Mouse (Mus musculus): ENCODE results near the gene Mettl25. TPM values are rescaled to one million over a fixed set of nuclear protein-coding genes. Genes with fewer than 3 reads are reported as not detected.

The Mettl25 gene
- polyA plus RNA-seq, 1 experiment from 2014 or later = 11.2 TPM

DNA sequence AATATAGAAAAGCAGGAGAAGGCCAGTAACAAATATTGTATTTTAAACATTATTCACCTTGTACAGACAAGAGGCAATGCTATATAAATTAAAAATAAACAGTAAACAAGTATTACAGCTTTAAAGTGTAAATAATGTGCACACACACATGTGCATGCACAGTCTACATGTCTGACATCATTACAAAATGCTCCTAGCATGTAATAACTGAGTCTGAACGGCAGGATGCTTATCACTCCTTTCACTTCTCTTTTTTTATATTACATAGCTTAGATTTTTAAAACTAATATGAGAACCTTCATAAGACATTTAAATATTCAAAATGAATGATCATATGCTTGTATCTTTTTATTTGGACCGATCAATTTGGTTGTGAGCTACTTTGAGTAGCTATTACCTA lies 77.2 kb downstream of the Mettl25 start:
- H3K27me3 ChIP-seq (replicated peaks; ENCODE audit: control insufficient read depth, insufficient read depth, low read length) = no peaks in the 10 kb centered on the region
- no peak overlapping the region for H3K9ac ChIP-seq (ENCODE audit: low read depth, low read length)
- no peaks in the 10 kb centered on the region for H3K4me1 ChIP-seq (ENCODE audit: control insufficient read depth, insufficient read depth, low read length)
- no peak overlapping the region for H3K4me3 ChIP-seq (ENCODE audit: low read depth, low read length)
- DNase-seq (ENCODE audit: low spot score) = no peak
- ATAC-seq (ENCODE audit: low read depth) = no peak
- WGBS = 84% methylated on average over 2 of the region's 2 CpGs
- H3K9me3 ChIP-seq (ENCODE audit: control insufficient read depth, low read length) = no peaks in the 10 kb centered on the region
- H3K4me2 ChIP-seq (ENCODE audit: low read depth, low read length) = no peak overlapping the region
- H3K27ac ChIP-seq (replicated peaks; ENCODE audit: low read depth, low read length) = no peak overlapping the region
- no peaks in the 10 kb centered on the region for H3K36me3 ChIP-seq (ENCODE audit: control insufficient read depth, insufficient read depth, low read length)

DNA sequence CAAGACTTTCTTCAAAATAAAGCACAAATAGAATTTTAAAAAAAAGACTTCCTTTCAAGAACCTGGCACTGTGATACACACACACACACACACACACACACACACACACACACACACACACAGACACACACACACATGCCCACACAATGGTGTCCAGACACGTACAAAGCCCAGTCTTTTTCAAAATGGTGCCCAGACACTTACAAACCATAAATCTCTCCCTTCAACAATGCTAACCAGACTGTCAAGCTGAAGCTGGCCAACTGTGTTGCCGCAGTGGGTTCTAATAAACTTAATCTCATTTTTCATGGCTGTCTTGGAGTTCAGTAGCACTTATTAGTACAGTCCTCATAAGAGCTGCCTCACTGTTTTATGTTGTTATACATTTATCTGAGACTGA lies 80.7 kb downstream of the Mettl25 start:
- DNase-seq (ENCODE audit: low spot score) (no peak), ATAC-seq (ENCODE audit: low read depth) (no peak)
- Histone ChIP-seq H3K9ac (ENCODE audit: low read depth, low read length) (no peak overlapping the region), H3K4me2 (ENCODE audit: low read depth, low read length) (no peak overlapping the region), H3K4me3 (ENCODE audit: low read depth, low read length) (no peak overlapping the region), H3K27ac (replicated peaks; ENCODE audit: low read depth, low read length) (no peak overlapping the region), H3K9me3 (ENCODE audit: control insufficient read depth, low read length) (no peaks in the 10 kb centered on the region), H3K36me3 (ENCODE audit: control insufficient read depth, insufficient read depth, low read length) (no peaks in the 10 kb centered on the region), H3K27me3 (replicated peaks; ENCODE audit: control insufficient read depth, insufficient read depth, low read length) (no peaks in the 10 kb centered on the region), H3K4me1 (ENCODE audit: control insufficient read depth, insufficient read depth, low read length) (no peaks in the 10 kb centered on the region)
- 70% methylated on average over 2 of the region's 2 CpGs for WGBS

DNA sequence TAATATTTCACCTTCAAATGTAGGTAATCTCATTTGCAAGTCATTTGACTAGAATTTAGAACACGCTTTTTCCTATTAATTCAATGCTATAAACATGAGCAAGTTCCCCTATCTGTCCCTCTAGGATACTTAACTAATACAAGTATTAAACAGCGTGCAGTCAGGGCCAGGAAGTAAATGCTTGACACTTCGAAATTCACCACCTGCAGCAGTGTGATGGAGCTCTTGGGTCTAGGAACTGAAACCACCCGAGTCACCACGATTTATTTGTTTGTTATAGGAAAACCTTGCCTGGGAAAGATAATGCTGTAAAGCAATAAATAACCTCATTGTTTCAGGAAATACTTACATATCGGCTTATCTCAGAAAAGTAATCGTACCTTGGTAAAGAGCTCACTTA lies 81.1 kb downstream of the Mettl25 start:
- H3K9me3 ChIP-seq (ENCODE audit: control insufficient read depth, low read length) = no peaks in the 10 kb centered on the region
- H3K27me3 ChIP-seq (replicated peaks; ENCODE audit: control insufficient read depth, insufficient read depth, low read length) = no peaks in the 10 kb centered on the region
- DNase-seq (ENCODE audit: low spot score) = no peak
- no peak overlapping the region for H3K4me3 ChIP-seq (ENCODE audit: low read depth, low read length)
- H3K4me1 ChIP-seq (ENCODE audit: control insufficient read depth, insufficient read depth, low read length) = no peaks in the 10 kb centered on the region
- H3K9ac ChIP-seq (ENCODE audit: low read depth, low read length) = no peak overlapping the region
- H3K27ac ChIP-seq (replicated peaks; ENCODE audit: low read depth, low read length) = no peak overlapping the region
- H3K4me2 ChIP-seq (ENCODE audit: low read depth, low read length) = no peak overlapping the region
- no peaks in the 10 kb centered on the region for H3K36me3 ChIP-seq (ENCODE audit: control insufficient read depth, insufficient read depth, low read length)
- ATAC-seq (ENCODE audit: low read depth) = no peak
- WGBS = 84% methylated on average over 7 of the region's 7 CpGs

DNA sequence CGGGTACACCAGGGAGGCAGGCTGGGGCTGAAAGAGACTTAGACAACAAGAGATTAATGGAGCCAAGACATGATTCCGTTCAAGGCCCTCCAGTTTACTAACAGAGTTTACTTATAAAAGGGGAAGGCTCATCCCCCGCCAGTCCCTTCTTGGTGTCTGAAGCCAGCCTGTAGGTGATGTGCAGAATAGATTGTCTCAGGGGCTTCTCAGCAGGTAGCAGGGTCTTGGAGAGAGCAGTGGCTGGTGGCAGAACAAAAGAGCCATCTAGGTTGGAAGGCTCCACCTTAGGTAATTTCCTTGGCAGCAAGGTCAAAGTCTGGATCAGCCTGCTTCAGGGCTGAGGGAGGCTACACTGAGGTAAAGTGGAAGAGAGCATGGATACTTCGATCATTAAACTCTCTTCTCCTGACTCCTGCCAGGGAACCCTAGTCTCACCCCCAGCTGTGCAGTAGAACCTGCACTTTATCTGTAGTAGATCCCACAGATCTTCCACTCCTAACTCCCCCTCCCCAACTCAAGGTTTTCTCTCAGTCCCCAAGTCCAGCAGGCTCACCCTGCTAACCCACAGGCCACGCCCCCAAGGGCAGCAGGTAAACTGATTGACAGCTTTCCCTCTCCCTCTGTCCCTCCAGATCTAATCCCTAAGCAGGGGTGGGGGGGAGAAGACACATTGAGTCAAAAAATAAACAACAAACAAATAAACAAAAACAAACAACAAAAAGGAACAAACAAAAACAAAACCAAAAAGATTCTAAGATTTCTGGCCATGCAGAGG lies 87.2 kb downstream of the Mettl25 start:
- no peak for DNase-seq (ENCODE audit: low spot score)
- WGBS = 80% methylated on average over 5 of the region's 5 CpGs
- H3K9ac ChIP-seq (ENCODE audit: low read depth, low read length) = no peak overlapping the region

DNA sequence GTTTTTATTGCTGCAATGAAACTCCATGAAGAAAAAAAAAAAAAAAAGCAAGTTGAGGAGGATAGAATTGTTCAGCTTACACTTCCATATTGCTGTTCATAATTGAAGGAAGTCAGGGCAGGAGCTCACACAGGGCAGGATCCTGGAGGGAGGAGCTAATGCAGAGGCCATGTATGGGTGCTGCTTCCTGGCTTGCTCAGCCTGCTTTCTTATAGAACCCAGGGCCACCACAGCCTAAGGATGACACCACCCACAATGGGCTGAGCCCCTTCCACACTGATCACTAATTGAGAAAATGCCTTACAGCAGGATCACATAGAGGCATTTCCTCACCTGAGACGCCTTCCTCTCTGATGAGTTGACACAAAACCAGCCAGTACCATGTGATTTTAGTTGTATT lies 95.2 kb downstream of the Mettl25 start:
- H3K27ac ChIP-seq (replicated peaks; ENCODE audit: low read depth, low read length) = no peak overlapping the region
- 83% methylated on average over 1 of the region's 1 CpGs for WGBS
- H3K36me3 ChIP-seq (ENCODE audit: control insufficient read depth, insufficient read depth, low read length) = no peaks in the 10 kb centered on the region
- ATAC-seq (ENCODE audit: low read depth) (no peak), DNase-seq (ENCODE audit: low spot score) (no peak)
- H3K4me2 ChIP-seq (ENCODE audit: low read depth, low read length) = no peak overlapping the region
- no peaks in the 10 kb centered on the region for H3K4me1 ChIP-seq (ENCODE audit: control insufficient read depth, insufficient read depth, low read length)
- H3K9ac ChIP-seq (ENCODE audit: low read depth, low read length) = no peak overlapping the region
- no peaks in the 10 kb centered on the region for H3K27me3 ChIP-seq (replicated peaks; ENCODE audit: control insufficient read depth, insufficient read depth, low read length)
- H3K4me3 ChIP-seq (ENCODE audit: low read depth, low read length) = no peak overlapping the region
- no peaks in the 10 kb centered on the region for H3K9me3 ChIP-seq (ENCODE audit: control insufficient read depth, low read length)

More for the DNA sequence above, 87.2 kb downstream of the Mettl25 start:
- no peak for ATAC-seq (ENCODE audit: low read depth)
- Histone ChIP-seq H3K27ac (replicated peaks; ENCODE audit: low read depth, low read length) (no peak overlapping the region), H3K9me3 (ENCODE audit: control insufficient read depth, low read length) (no peaks in the 10 kb centered on the region), H3K36me3 (ENCODE audit: control insufficient read depth, insufficient read depth, low read length) (no peaks in the 10 kb centered on the region), H3K4me3 (ENCODE audit: low read depth, low read length) (no peak overlapping the region), H3K4me1 (ENCODE audit: control insufficient read depth, insufficient read depth, low read length) (no peaks in the 10 kb centered on the region), H3K4me2 (ENCODE audit: low read depth, low read length) (no peak overlapping the region), H3K27me3 (replicated peaks; ENCODE audit: control insufficient read depth, insufficient read depth, low read length) (no peaks in the 10 kb centered on the region)

DNA sequence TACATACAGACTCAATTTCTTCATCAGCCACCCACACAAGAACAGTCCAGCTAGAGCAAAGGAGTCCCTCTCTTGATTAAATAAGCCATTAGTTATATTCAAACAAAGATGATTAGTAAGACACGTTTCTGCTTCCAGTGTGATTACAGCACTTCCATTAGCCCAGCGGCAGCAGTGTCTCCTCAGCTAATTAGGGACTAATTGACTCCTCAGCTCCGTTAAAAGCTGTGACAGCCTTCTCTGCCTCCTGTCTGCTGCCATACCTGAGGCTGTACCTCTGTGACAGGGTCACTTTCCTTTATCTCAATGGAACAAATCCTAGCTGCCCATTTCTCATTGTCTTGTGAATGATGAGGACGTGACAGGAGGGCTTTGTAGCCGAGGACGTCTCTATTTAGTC lies 99.4 kb downstream of the Mettl25 start:
- no peak overlapping the region for H3K4me3 ChIP-seq (ENCODE audit: low read depth, low read length)
- H3K4me2 ChIP-seq (ENCODE audit: low read depth, low read length) = no peak overlapping the region
- no peaks in the 10 kb centered on the region for H3K36me3 ChIP-seq (ENCODE audit: control insufficient read depth, insufficient read depth, low read length)
- H3K9ac ChIP-seq (ENCODE audit: low read depth, low read length) = no peak overlapping the region
- H3K27ac ChIP-seq (replicated peaks; ENCODE audit: low read depth, low read length) = no peak overlapping the region
- H3K27me3 ChIP-seq (replicated peaks; ENCODE audit: control insufficient read depth, insufficient read depth, low read length) = no peaks in the 10 kb centered on the region
- WGBS = 63% methylated on average over 6 of the region's 6 CpGs
- H3K4me1 ChIP-seq (ENCODE audit: control insufficient read depth, insufficient read depth, low read length) = no peaks in the 10 kb centered on the region
- no peak for ATAC-seq (ENCODE audit: low read depth)
- no peaks in the 10 kb centered on the region for H3K9me3 ChIP-seq (ENCODE audit: control insufficient read depth, low read length)
- no peak for DNase-seq (ENCODE audit: low spot score)

DNA sequence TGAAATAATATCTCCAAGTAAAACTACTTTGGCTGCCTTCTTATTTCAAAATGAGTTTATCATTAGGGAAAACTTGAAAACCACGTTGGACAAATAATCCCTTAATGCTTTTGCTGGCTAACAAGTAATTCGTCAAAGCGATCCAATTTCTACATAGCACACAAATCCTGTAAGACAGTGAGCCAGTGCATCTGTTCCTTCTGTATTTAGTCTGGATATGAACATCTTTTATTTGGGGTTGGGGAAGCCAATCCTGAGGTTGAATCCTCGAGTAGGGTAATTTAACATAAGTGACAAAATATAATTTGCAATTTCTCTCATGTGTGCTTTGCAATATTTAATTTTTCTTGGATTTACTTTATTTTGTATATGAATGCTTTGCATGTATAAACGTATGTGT lies 102.2 kb downstream of the Mettl25 start:
- H3K4me2 ChIP-seq (ENCODE audit: low read depth, low read length) = no peak overlapping the region
- H3K9me3 ChIP-seq (ENCODE audit: control insufficient read depth, low read length) = no peaks in the 10 kb centered on the region
- WGBS = 63% methylated on average over 5 of the region's 5 CpGs
- H3K27me3 ChIP-seq (replicated peaks; ENCODE audit: control insufficient read depth, insufficient read depth, low read length) = no peaks in the 10 kb centered on the region
- no peaks in the 10 kb centered on the region for H3K4me1 ChIP-seq (ENCODE audit: control insufficient read depth, insufficient read depth, low read length)
- no peak overlapping the region for H3K27ac ChIP-seq (replicated peaks; ENCODE audit: low read depth, low read length)
- DNase-seq (ENCODE audit: low spot score) (peak; percentile 57), ATAC-seq (ENCODE audit: low read depth) (no peak)
- H3K9ac ChIP-seq (ENCODE audit: low read depth, low read length) = no peak overlapping the region
- H3K36me3 ChIP-seq (ENCODE audit: control insufficient read depth, insufficient read depth, low read length) = no peaks in the 10 kb centered on the region
- no peak overlapping the region for H3K4me3 ChIP-seq (ENCODE audit: low read depth, low read length)

DNA sequence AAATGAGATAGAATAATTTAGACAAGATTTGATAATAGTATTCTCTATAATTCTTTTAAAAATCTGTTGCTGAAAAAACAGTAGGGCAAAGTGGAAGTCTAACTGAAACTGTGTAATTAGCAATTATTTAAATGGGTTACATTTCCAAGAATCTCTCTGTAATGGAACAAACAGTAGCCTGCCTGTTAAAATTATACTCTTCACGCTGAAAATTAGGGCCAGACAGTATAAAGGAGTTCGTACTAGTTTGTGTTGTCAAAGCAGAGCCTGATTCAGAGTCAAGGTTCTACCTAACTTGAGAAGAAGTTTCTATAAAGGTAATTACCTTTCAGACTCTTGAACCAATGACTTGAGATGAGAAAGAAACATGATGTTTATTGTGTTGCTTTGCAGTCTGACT lies 113.4 kb downstream of the Mettl25 start:
- ATAC-seq (ENCODE audit: low read depth) (no peak), DNase-seq (ENCODE audit: low spot score) (no peak)
- Histone ChIP-seq H3K4me3 (ENCODE audit: low read depth, low read length) (no peak overlapping the region), H3K27ac (replicated peaks; ENCODE audit: low read depth, low read length) (no peak overlapping the region), H3K4me2 (ENCODE audit: low read depth, low read length) (no peak overlapping the region), H3K9ac (ENCODE audit: low read depth, low read length) (no peak overlapping the region), H3K4me1 (ENCODE audit: control insufficient read depth, insufficient read depth, low read length) (no peaks in the 10 kb centered on the region), H3K36me3 (ENCODE audit: control insufficient read depth, insufficient read depth, low read length) (no peaks in the 10 kb centered on the region), H3K27me3 (replicated peaks; ENCODE audit: control insufficient read depth, insufficient read depth, low read length) (no peaks in the 10 kb centered on the region), H3K9me3 (ENCODE audit: control insufficient read depth, low read length) (no peaks in the 10 kb centered on the region)
- WGBS = 59% methylated on average over 2 of the region's 2 CpGs

DNA sequence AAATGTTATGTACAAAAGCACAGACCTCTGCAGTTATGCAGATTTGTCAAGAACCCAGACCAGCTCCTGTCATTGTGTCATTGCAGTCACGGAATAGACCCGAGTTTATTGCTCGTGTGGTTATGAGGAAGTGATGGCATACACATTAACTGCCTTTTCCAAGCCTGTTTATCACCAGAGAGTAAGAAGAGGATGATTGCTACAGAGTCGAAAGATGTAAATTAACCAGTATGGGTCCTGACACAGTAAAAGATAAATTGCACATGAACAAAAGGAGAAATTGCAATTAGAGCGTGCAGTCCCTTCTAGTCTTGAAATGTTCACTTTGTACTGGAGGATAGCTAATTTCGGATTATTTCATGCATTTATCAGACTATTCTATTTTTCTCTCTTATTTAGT lies 113.8 kb downstream of the Mettl25 start:
- no peak overlapping the region for H3K9ac ChIP-seq (ENCODE audit: low read depth, low read length)
- H3K9me3 ChIP-seq (ENCODE audit: control insufficient read depth, low read length) = no peaks in the 10 kb centered on the region
- H3K27me3 ChIP-seq (replicated peaks; ENCODE audit: control insufficient read depth, insufficient read depth, low read length) = no peaks in the 10 kb centered on the region
- 83% methylated on average over 6 of the region's 6 CpGs for WGBS
- H3K36me3 ChIP-seq (ENCODE audit: control insufficient read depth, insufficient read depth, low read length) = no peaks in the 10 kb centered on the region
- no peak overlapping the region for H3K27ac ChIP-seq (replicated peaks; ENCODE audit: low read depth, low read length)
- no peak overlapping the region for H3K4me3 ChIP-seq (ENCODE audit: low read depth, low read length)
- H3K4me2 ChIP-seq (ENCODE audit: low read depth, low read length) = no peak overlapping the region
- no peak for ATAC-seq (ENCODE audit: low read depth)
- no peaks in the 10 kb centered on the region for H3K4me1 ChIP-seq (ENCODE audit: control insufficient read depth, insufficient read depth, low read length)
- DNase-seq (ENCODE audit: low spot score) = no peak

All from embryonic facial prominence, embryonic 14.5 days (tissue).